Mouse (Mus musculus) forebrain, postnatal 0 days (tissue): ENCODE results near the gene Dynll2. TPM values are rescaled to one million over a fixed set of nuclear protein-coding genes. Genes with fewer than 3 reads are reported as not detected.
A peak's percentile ranks its signal among the peaks of the same experiment; 100 is the strongest.
"Not testable (repeated sequence)": the region's sequence is repeated elsewhere in the genome, so short reads cannot be mapped to it uniquely, and the experiment has no call there.

Experiments used
- ATAC-seq: fragments of 200-750 bp; cut with Nextera tagmentation; 2 replicates; pipeline ENCODE4 v1.8.0; 2017; ENCODE audit warnings: mild to moderate bottlenecking, moderate library complexity
- DNase-seq: peaks from one replicate; pipeline ENCODE4 v3.0.0-alpha.2; 2015
- H3K27ac ChIP-seq: fragments of 300-500 bp; sonication (generic); 2 replicates; pipeline ENCODE4 v1.5.1; 2014; ENCODE audit warnings: low read depth, mild to moderate bottlenecking, antibody characterized with exemption, low read length, moderate library complexity, mixed read lengths
- H3K27me3 ChIP-seq: fragments of 300-500 bp; sonication (generic); 2 replicates; pipeline ENCODE4 v1.6.1; 2014; ENCODE audit warnings: mild to moderate bottlenecking, low read length, mixed read lengths; ENCODE audit not compliant: insufficient read depth
- H3K36me3 ChIP-seq: fragments of 300-500 bp; sonication (generic); 2 replicates; pipeline ENCODE4 v1.6.1; 2014; ENCODE audit warnings: mild to moderate bottlenecking, moderate library complexity; ENCODE audit not compliant: insufficient read depth
- H3K4me1 ChIP-seq: fragments of 300-500 bp; sonication (generic); 2 replicates; pipeline ENCODE4 v1.6.1; 2014; ENCODE audit warnings: antibody characterized with exemption; ENCODE audit not compliant: insufficient read depth
- H3K4me2 ChIP-seq: fragments of 300-500 bp; sonication (generic); 2 replicates; pipeline ENCODE4 v1.6.1; 2014; ENCODE audit warnings: low read depth, mild to moderate bottlenecking, moderate library complexity
- H3K4me3 ChIP-seq: fragments of 300-500 bp; sonication (generic); 2 replicates; pipeline ENCODE4 v1.5.1; 2014; ENCODE audit warnings: low read depth, low read length, mixed read lengths
- H3K9ac ChIP-seq: fragments of 300-500 bp; sonication (generic); 2 replicates; pipeline ENCODE4 v1.6.1; 2014; ENCODE audit warnings: mild to moderate bottlenecking
- H3K9me3 ChIP-seq: fragments of 300-500 bp; sonication (generic); 2 replicates; pipeline ENCODE4 v1.6.1; 2016; ENCODE audit warnings: low read length
- CTCF ChIP-seq: sonication (generic); IDR thresholded peaks from 2 replicates; pipeline ENCODE4 v1.5.1; 2016; ENCODE audit warnings: antibody characterized with exemption, control low read depth, low read depth
- WGBS: fragments of 180-500 bp; shearing (Covaris S2); extraction: QIAGEN DNeasy Blood & Tissue Kit; methylation state at CpG from one replicate; pipeline ENCODE4 v1.1.7; 2014; 5-methylcytosine and 5-hydroxymethylcytosine counted together
- polyA plus RNA-seq: library from polyadenylated mRNA; unstranded; fragments of >200 nt; fragmentation: Nextera tagmentation; extraction: Ambion mirVana; gene quantifications from 2 replicates; pipeline ENCODE4 v1.2.1, GENCODE M21; 2015
- total RNA-seq: library from RNA; depleted of rRNA; stranded (reverse); fragments of >200 nt; gene quantifications from 2 replicates; pipeline ENCODE4 v1.2.3, GENCODE M21; 2014

The Dynll2 gene
- total and polyA plus RNA-seq, 2 experiments from 2014 or later: 49.8 to 54.9 TPM

DNA sequence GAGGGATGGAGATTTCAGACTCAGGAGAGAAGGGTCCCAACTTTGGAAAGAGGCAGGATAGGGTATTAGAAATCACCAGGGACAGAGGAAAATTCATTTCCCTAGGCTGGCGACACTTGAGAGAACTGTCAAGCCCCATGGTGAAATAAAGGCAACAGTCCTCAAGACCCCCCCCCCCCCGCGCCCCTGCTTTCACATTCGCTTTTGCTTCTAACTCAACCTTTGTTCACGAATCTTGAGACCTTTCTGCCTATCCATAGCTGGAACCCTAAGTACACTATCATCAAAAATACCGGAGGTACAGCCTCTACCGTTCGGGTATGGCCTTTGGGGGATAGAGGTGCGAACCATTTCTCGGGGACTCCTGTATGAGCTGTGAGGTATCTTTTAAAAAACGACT is 528 bp upstream of the Dynll2 start:
- no peak for DNase-seq
- 54% methylated on average over 11 of the region's 11 CpGs for WGBS
- Histone ChIP-seq H3K9me3 (no peaks in the 10 kb centered on the region), H3K27ac (peak overlapping the region; percentile 79), H3K4me1 (peaks cover 19% of the 10 kb centered on the region), H3K27me3 (no peaks in the 10 kb centered on the region), H3K36me3 (peaks cover 11% of the 10 kb centered on the region), H3K4me2 (peak overlapping the region; percentile 84), H3K9ac (peak overlapping the region; percentile 96), H3K4me3 (peak overlapping the region; percentile 97)
- TF ChIP-seq CTCF: no peak
- ATAC-seq: no peak

- Histone ChIP-seq H3K27me3 (no peaks in the 10 kb centered on the region), H3K4me2 (peak overlapping the region; percentile 84), H3K9ac (peak overlapping the region; percentile 96), H3K36me3 (peaks cover 24% of the 10 kb centered on the region), H3K27ac (peak overlapping the region; percentile 96), H3K4me1 (peaks cover 19% of the 10 kb centered on the region), H3K9me3 (no peaks in the 10 kb centered on the region), H3K4me3 (peak overlapping the region; percentile 97)
- peak; percentile 37 for TF ChIP-seq CTCF
- DNase-seq (peak; percentile 54), ATAC-seq (no peak)
- WGBS: 4% methylated on average over 13 of the region's 13 CpGs
Observed at GRCm38 (mm10) chr11:87986141-87986741, 1.1 kb downstream of the Dynll2 start.

- DNase-seq: no peak
- no peak overlapping the region for H3K27ac ChIP-seq
- no peaks in the 10 kb centered on the region for H3K9me3 ChIP-seq
- H3K4me2 ChIP-seq: peak overlapping the region; percentile 84
- H3K9ac ChIP-seq: peak overlapping the region; percentile 96
- TF ChIP-seq CTCF: no peak
- H3K36me3 ChIP-seq: peaks cover 30% of the 10 kb centered on the region
- H3K4me1 ChIP-seq: peaks cover 19% of the 10 kb centered on the region
- H3K4me3 ChIP-seq: peak overlapping the region; percentile 97
- 26% methylated on average over 9 of the region's 9 CpGs for WGBS
- no peaks in the 10 kb centered on the region for H3K27me3 ChIP-seq
- no peak for ATAC-seq
Observed at GRCm38 (mm10) chr11:87985643-87986042, 1.7 kb downstream of the Dynll2 start.

- Histone ChIP-seq H3K9ac (0 out of 2 replicates have a peak overlapping the region, but pooled peaks have one; percentile 10), H3K4me3 (no peak overlapping the region), H3K4me1 (peaks cover 19% of the 10 kb centered on the region), H3K27me3 (no peaks in the 10 kb centered on the region), H3K27ac (no peak overlapping the region), H3K9me3 (no peaks in the 10 kb centered on the region), H3K36me3 (peaks cover 41% of the 10 kb centered on the region), H3K4me2 (peak overlapping the region; percentile 84)
- no peak for TF ChIP-seq CTCF
- DNase-seq: no peak
- ATAC-seq: no peak
- 82% methylated on average over 3 of the region's 3 CpGs for WGBS
Observed at GRCm38 (mm10) chr11:87984571-87984970, 2.8 kb downstream of the Dynll2 start.

DNA sequence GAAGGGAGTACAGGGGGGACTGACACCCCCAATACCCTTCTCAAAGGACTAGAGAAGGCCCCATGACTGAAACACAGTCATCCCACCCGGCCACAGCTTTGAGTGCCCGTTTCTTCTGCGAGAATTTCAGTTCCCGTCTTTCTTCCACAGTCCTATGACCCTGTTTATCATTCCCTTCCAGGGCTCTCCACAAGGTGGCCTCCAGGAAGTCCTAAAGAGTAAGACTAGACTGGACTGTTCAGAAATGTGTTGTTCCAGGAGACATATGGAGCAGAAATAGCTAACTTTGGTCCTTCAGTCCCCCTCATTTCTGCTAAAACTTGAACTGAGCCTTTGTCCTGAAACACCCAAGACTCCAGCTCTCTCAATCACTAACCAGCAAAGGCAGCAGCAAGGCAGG is 8.4 kb downstream of the Dynll2 start:
- WGBS: 77% methylated on average over 4 of the region's 4 CpGs
- no peak overlapping the region for H3K4me3 ChIP-seq
- H3K4me2 ChIP-seq: no peak overlapping the region
- DNase-seq (no peak), ATAC-seq (no peak)
- H3K4me1 ChIP-seq: peaks cover 1% of the 10 kb centered on the region; the same call in 1 of the 2 replicates
- H3K9me3 ChIP-seq: no peaks in the 10 kb centered on the region
- H3K36me3 ChIP-seq: peaks cover 62% of the 10 kb centered on the region
- H3K27ac ChIP-seq: no peak overlapping the region
- no peaks in the 10 kb centered on the region for H3K27me3 ChIP-seq
- H3K9ac ChIP-seq: no peak overlapping the region
- peak; percentile 40 for TF ChIP-seq CTCF

GRCm38 (mm10) chr11:87977021-87977420 is 10.3 kb downstream of the Dynll2 start:
- not testable (repeated sequence) for ATAC-seq, H3K9me3 ChIP-seq, H3K4me2 ChIP-seq, H3K27me3 ChIP-seq, DNase-seq, H3K4me3 ChIP-seq, H3K4me1 ChIP-seq, H3K9ac ChIP-seq, H3K27ac ChIP-seq
- 82% methylated on average over 8 of the region's 8 CpGs for WGBS
- peaks cover 46% of the 10 kb centered on the region for H3K36me3 ChIP-seq

DNA sequence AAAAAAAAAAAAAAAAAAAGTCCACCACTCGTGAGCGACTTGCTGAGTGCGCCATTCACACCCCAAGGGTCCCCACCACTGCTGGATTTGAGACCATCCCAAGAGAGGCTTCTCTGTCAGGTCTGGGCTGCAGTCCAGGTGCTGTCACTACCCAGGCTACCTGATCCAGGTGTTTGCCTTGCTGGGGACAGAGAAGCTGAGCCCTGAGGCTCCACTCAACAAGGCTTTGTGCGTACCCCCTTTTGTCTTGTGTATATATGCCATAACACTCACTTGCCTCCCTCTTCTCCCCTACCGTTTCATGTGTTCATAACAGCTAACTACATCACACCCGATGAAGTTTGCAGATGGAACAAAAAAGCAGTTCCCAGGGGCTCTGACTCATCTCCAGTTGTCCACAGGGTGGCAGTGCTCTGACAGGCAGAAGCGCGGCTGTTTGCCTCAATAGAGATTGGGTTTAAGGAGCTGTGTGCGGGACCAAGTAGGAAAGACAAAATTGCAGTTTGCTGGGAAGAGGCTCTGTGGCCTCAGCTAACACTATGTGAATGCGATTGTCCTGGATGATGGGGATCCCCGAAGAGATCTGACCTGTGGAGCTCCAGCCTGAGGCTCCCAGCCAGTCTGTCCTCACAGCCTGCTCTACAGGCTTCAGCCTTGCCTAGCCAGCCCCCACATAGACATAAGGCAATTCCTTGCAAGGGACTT is 12.7 kb downstream of the Dynll2 start:
- 0 out of 2 replicates have a peak overlapping the region, but pooled peaks have one; percentile 4 for H3K27ac ChIP-seq
- ATAC-seq: peak; percentile 90
- H3K9me3 ChIP-seq: no peaks in the 10 kb centered on the region
- no peak overlapping the region for H3K4me3 ChIP-seq
- H3K4me2 ChIP-seq: no peak overlapping the region
- no peak overlapping the region for H3K9ac ChIP-seq
- H3K4me1 ChIP-seq: no peaks in the 10 kb centered on the region
- DNase-seq: peak; percentile 89
- peak; percentile 88 for TF ChIP-seq CTCF
- H3K36me3 ChIP-seq: peaks cover 23% of the 10 kb centered on the region
- WGBS: 15% methylated on average over 11 of the region's 11 CpGs
- no peaks in the 10 kb centered on the region for H3K27me3 ChIP-seq
